Mouse (Mus musculus) CH12.LX (cell line): Measurements from ENCODE around the gene Cyp17a1.

Source experiments
- PAX5 ChIP-seq: IDR thresholded peaks from 2 replicates; pipeline ENCODE4 v1.6.1; 2012; ENCODE audit warnings: low read length, inconsistent platforms, mixed read lengths
- POLR2AphosphoS2 ChIP-seq: IDR thresholded peaks from 2 replicates; pipeline ENCODE4 v1.6.1; 2011; ENCODE audit warnings: low read depth, low read length, improper control_type of control experiment
- RAD21 ChIP-seq: IDR thresholded peaks from 2 replicates; pipeline ENCODE4 v1.6.1; 2011; ENCODE audit warnings: low read depth, mild to moderate bottlenecking, low read length, improper control_type of control experiment, moderate library complexity

- no peak for TF ChIP-seq RAD21
- TF ChIP-seq PAX5 = no peak
- no peak for TF ChIP-seq POLR2AphosphoS2
Observed at GRCm38 (mm10) chr19:46628403-46628802, 44.6 kb downstream of the Cyp17a1 start.
